Mouse (Mus musculus): ENCODE data around the gene Zmiz1.

Zmiz1 gene

DNA sequence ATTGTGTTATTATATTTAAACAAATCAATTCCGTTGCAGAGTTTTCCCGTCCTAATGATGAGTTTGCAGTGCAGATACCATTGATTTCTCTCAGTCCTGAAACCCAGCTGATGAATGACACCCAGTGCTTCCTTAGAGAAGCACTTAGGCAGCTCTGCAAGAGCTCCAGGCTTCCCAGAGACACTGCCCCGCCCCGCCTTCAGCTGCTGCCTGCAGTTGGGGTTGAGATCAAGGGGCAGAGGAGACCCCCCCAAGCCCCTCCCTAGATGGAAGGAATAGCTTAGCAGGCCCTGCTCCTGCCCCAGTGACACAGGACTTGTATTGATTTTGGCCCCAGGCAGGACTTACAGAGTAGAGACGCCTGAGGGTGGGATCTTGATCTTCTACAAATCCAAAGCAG is 53.0 kb downstream of the Zmiz1 start:
- no peak for DNase-seq (ENCODE audit: low read depth, low spot score)

DNA sequence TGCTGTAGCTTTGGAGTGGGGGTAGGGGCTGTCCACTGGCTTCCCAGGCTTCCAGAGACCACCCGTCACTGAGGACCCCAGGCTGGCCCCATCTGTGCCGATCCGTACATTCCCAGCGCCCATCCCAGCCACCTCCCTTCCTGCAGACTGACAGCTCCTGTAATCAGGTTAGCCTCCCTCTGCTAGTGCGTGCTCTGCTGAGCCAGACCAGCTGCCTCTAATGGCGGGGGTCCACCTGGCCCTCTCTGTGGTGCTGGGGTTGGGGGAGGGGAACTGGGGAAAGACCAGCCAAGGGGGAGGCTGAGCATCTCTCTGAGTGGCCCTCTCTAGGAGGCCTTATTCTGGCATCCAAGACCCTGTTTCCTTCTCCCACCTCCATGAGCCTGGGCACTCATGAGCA is 53.8 kb downstream of the Zmiz1 start:
- no peak for DNase-seq (ENCODE audit: low read depth, low spot score)

DNA sequence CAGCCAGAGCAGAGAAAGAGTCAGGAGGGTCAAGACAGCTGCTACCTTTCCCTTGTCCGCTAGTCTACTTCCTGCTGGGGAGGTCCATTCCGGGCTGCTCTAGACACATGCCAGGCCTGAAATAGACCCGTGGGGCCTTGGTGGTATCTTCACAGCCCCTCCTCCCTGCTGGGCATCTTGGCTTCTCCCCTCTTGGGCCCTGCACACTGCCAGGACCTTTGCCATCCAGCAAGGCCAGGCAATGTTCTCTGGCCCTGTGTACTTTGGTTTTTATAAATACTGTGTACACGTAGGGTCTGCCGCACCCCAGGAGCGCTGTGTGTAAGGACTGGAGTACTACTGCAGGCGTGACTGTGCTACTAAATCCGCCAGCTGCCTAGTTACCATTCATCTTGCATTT is 54.5 kb downstream of the Zmiz1 start:
- DNase-seq (ENCODE audit: low read depth, low spot score), result no peak

DNA sequence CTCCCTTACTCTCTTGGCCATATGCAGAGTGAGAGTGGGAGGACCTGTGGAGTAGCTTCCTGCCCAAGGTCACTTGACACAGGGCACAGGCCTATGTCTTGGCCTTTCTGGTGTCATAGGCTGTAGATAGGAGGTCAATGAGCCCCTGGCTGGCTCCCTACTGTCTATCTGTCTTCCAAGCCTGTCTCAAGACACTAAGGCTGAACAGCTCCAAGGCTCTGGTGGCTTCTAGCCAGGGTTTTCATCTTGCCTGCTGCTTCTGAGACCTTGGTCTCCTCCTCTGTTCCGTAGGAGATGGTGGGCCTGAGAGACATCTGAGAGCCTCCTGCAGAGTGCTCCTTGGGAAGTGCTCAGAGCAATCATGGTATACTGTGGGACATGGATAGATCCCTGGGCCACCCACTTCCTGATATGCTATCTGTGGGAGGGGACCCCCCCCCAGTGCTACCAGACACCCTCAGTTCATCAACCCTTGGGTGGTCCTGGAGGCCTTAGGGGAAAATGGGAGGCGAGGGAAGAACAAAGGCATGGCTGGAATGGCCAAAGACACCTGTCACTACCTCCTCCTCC is 56.0 kb downstream of the Zmiz1 start:
- DNase-seq (ENCODE audit: low read depth, low spot score), result no peak

DNA sequence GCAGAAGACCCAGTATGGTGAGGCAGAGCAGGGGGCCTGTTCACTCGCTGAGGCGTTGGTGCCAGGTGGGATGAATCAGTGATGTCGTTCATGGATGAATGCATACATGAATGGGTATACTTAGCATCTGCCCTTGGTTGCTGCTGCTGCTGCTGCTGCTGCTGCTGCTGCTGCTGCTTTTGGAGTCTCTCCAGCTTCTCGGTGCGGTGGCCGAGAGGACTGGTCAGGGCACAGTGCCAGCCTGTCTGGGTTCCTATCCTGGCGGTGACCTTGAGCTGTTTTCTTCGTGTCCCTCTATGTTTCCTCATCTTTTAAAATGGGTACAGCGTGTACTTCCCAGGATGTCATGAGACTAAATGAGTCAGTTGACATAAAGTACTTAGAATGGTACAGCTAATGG is 56.9 kb downstream of the Zmiz1 start:
- no peak for DNase-seq (ENCODE audit: low read depth, low spot score)

DNA sequence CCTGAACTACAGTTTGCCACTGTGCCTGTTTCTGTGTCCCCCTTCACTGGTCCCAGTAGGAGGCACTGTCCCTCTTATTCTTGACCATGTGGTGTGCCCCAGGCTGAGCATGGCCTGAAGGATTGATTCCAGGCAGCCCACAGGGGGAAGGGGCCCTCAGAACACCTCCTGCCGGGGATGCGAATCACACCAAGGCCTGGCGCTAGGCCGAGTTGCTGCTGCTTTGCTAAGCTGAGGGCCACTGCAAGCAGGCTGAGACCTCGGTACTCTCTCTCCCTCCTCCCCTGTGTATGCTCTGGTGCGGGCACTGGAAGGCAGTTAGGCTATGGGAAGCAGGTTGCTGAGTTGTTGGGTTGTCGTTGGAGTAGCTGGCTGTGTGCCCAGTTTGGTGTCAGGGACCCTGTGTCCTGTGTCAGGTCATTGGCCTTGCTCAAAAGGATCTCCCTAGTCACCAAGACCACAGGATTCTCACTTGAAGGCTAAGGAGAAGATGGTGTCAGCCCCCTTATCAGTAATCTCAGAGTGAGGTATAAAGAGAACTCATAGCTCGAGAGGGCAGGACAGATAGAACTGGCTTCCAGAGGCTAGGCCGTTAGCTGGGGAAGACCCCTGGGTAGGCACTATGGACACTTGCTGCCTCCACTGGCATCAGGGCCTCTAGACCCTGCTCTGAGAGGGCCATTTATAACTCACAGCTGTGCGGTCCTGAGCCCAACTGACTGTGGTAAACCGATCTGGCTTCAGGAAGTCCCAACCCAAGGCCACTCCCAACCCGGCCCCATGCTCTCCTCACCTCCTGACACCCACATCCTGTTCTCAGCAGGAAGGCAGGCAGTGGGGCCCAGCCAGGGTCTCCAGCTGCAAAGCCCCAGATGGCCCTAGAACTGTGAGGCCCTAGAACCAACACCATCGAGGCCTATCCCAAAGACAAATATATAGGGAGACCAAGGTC is 57.9 kb downstream of the Zmiz1 start:
- DNase-seq (ENCODE audit: low read depth, low spot score), result no peak

DNA sequence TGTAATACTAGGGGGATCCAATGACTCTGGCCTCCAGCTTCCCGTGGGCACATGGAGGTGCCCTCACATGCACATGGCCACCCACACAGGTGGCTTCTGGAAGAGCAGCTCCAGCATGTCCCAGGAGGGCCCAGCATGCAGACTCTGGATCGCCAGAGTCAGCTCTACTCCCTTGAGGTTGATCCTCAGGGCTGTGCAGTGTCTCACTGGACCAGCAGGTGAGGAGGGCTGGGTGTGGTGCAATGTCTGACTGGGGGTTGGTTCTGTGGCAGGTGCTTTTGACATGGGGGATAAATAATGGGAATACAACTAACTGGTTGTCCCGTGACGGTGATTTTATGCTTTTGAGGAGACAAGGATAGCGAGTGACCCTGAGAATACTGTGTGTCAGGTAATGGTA is 59.7 kb downstream of the Zmiz1 start:
- DNase-seq (ENCODE audit: low read depth, low spot score), result no peak

DNA sequence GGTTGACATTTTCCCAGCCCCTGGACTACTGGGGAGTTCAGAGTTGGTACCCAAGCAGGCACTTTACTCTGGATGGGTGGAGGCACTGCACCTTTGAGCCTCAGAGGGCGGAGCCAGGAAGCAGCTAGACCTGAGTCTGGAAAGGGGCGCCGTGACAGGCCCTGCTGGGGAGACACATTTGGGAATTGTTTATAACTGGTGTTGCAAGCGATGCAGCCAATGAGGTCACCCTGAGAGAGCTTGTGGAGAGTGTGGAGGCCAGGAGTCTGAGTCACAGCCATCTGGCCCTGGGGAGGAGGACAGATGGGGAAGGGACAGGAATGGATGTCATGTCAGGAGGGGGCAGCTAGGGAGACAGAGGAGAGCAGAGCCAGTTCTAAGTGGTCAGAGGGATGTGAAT is 60.7 kb downstream of the Zmiz1 start:
- DNase-seq (ENCODE audit: low read depth, low spot score), result no peak

DNA sequence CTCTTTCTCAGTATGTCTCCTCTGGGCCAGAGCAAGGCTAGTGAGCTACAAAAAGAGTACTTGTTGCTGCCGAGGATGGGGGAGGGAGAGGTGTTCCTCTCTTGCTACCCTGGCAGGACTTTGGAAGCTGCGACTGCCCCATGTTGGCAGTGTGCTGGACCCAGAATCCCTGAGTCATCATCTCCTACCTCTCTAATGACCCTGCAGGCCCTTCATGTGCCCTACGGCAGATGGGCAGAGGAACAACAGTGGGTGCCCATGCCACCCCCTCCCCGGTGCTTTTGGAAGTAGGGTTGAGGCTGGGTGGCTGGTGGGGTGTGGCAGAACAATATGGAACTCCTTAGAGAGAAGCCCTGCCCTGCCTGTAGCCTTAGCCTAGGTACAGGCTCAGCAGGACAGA is 61.6 kb downstream of the Zmiz1 start:
- DNase-seq (ENCODE audit: low read depth, low spot score), result no peak

DNA sequence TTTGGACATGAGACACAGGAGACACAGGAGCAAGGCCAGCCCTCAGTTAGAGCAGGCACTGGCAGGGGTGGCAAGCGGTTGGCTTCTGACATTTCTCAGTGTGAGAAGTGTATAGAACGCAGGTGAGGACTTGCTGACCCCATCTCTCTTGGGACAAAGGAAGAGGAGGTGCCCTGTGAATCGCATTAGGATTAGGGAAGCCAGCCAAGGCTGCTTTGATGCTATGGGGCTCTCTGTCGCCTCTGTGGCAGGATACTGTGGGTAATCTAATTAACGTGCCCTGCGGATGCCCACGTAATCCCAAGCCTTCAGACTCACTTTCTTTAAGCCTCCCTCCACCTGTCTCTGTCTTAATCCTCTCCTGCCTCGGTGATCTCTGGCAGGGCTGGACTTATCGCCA is 62.0 kb downstream of the Zmiz1 start:
- no peak for DNase-seq (ENCODE audit: low read depth, low spot score)

DNA sequence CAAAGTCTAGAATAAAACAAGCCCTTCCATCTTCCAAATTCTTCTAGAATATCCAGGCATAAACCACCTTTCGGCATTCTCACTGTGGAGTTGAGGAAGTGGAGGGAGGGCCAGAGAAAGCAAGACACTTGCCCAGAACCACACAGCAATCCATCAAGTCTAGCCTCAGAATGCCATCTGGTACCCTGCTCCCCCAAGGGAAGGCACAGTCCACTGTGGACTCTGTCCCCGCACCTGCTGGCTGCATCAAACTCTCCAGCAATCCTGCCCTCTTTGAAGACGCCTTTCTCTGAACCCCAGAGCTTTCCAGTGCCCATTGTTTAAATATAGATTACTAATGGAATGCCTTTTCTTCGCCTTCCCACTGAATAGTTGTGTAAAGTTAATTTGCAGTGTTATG is 62.5 kb downstream of the Zmiz1 start:
- no peak for DNase-seq (ENCODE audit: low read depth, low spot score)

DNA sequence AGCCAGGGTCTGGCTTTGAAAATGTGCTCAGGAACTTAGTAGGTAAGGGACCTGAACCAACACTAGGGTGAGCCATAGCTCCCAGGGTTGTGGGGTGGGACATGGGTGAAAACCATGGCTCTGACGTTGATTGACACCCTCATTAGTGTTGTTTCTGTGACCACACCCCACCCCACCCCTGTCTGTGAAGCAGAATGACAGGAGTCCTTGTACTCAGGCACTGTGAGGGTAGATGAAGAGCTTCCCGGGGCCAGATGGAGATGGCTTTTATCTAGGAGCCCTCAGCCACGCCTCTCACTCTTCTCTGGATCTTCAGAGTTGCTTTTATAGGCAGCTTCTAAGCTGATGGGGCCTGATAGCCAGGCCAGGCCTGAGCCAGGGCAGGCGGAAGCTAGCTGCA is 63.4 kb downstream of the Zmiz1 start:
- no peak for DNase-seq (ENCODE audit: low read depth, low spot score)

DNA sequence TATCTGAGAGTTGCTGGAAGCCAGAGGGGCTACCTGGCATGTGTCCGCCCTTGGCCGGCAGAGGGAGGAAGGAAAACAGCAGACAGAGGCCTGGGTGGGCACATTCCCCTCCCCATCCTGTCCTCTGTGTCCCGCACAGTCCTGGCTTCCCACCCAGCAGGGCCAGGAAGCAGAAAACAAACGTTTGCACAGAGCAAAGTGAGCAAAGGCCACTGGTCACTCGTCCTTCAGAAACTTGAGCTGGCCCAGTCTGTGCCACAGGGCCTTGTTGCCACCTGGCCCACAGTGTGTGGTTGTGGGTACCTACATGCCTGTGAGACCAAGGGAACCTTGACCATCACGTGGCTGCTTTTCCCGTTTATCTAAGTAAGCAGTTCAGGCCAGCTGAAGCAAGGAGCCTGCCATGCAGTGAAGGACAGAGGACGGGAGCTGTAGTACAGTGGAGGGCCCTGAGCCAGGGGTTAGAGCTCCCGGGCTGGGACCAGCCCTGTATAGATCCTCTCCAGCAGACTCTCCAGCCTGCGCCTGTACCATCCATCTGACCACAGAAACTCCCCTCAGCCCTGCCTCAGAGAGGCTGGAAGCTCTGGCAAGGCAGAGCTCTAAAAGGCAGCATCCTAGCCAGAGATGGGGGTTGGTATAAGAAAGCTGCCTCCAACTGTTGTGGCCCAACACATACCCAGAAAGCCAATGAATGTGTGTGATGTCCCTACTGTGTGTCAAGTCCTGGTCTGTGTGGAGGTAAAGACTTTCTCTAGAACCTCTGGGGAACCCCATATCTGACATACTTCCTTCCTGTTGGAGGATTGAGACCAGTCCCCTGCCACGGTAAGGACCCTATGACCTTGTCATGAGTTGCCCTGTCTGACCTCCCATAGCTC is 64.5 kb downstream of the Zmiz1 start:
- DNase-seq (ENCODE audit: low read depth, low spot score), result no peak

DNA sequence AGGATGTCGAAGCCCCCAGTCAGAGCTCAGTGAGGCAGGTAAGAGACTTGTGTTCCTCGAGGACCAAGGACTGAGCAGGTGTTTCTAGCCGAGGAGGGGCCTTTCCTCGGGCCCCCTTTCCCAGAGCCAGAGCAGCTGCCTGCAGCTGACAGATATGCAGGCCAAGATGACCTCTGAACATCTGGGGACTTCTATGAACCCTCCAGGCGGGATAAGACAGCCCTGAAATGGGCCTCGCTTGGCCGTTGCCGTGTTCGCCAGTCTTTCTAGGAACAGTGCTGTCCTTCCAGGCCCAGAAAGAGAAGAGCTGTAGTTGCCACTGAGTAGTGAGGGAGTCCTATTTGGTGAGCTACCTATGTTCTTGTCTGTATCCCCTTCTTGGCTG is 65.1 kb downstream of the Zmiz1 start:
- DNase-seq (ENCODE audit: low read depth, low spot score), result no peak

DNA sequence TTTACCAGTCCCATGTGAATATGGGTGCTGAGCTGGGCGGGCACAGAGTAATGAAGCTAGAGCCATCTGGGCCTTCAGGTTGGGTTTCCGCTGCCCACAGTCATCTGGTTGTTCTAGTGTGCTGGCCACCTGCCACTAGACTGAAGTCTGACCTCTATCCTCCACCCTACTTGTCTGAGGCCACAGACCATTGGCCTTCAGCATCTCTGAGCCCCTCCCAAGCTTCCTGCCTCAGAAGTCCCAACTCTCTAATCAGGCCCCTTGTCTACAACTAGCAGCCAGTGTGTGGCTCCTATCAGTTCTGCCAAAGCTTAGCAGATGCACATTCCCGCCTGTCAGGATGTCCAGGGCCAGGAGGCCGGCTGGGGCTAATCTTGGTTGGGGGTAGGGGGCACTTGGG is 65.9 kb downstream of the Zmiz1 start:
- DNase-seq (ENCODE audit: low read depth, low spot score), result no peak

DNA sequence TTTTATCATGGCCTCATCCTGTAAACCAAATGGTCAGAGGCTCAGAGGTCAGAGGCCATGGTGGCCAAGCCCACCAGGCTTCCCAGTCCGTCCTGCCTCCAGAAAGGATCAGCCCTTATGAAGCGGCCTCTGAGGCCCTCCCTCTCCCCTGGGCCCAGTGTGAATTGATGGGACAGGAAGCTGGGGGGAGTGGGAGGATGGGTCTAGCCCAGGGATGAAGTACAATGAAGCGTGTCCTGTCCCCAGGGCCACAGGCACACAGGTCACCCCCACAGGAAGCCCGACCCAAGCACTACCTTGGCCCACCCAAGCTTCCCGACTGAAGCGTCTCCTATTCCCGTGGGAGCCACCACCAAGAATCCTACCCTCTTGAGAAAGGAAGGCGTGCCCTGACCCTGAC is 66.7 kb downstream of the Zmiz1 start:
- peak; percentile 22 for DNase-seq (ENCODE audit: low read depth, low spot score)

DNA sequence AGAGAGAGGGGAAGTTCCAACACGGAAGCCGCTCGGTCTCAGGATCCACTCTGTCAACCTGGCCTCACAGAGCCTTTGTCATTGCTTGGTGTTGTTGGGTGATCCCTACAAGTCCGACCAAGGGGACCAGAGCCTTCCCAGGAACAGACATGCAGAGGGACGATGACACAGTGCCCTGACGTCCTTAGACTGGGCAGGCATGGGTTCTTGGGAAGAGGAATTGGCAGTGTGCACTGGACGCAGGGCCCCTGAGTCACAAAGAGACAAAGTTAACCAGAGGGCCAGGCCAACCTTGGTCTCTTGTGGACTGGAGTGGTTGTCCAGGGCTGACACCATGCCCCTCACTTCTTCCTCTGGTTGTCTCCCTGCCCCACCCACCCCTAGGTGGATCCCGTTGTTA is 67.9 kb downstream of the Zmiz1 start:
- no peak for DNase-seq (ENCODE audit: low read depth, low spot score)

DNA sequence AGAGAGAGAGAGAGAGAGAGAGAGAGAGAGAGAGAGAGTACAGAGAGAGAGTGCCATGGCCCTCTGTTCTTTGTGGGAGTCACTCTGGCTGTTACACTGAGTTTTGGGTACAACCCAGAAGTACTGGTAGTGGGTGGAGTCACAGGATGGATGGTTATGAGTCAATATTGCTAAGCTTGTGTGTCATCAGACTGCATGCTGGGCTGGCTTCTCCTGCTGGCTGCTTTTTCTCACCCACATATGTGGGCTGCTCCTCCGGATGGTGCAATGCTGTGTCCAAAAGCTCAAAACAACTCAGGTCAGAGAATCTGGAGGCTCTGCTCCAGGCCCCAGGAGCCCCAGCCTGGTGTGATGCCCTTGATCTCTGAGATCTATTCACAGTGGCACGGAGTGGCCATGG is 68.3 kb downstream of the Zmiz1 start:
- no peak for DNase-seq (ENCODE audit: low read depth, low spot score)

DNA sequence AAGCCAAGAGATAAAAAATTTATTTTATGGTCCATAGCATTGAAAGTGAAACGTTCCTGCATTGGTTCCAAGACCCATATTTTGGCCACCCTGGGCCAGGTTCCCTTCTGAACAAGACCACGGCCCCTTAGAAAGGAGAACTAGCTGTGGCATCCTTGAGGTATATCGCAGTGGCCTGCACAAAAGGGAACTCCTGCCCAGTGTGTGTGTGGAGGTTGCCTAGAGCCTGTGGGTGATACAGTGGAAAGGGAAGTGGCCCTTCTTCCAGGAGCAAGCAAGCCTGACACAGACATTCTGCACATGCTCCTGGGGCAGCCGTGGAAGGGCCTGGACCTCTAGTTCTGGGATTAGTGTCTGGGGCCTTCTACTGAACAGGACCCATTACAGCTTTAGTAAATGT is 71.4 kb downstream of the Zmiz1 start:
- DNase-seq (ENCODE audit: low read depth, low spot score), result no peak

DNA sequence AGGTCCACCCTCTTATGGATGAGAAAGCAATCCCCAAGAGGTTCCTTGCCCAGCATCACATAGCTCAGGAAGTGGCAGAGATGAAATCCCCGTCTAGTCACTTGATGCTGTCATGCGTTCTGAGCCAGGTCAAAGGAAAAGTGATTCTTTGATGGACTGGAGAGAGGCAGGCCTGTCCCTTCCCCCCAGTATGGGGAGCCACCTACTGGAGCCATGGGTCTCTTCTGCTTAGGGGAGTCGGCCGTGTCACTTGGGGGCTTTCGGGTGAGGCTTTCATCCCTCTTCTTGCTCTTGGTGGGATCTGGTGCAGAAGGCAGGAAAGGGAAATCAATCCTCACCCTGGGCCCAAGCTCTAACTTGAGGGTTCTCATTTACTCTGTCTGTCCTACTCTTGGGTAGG is 71.8 kb downstream of the Zmiz1 start:
- DNase-seq (ENCODE audit: low read depth, low spot score), result no peak

DNA sequence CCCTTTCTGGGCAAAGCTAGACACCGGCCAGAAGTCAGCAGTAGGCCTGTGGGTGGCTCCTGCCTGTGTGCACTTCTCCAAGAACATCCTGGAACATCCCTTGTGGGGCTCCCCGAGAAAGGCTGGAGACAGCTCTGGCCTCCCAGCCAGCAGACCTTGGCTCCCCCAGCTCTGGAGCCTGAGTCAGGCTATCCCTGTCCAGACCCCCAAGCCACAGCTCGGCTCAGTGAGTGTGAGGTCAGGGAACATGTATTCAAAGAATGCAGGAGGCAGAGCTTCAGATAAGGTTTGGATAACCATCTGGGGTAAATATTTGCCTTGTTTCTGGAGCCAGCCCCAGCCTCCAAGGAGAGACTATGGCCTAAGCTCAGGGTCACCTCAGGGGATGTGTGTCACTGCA is 74.0 kb downstream of the Zmiz1 start:
- no peak for DNase-seq (ENCODE audit: low read depth, low spot score)

DNA sequence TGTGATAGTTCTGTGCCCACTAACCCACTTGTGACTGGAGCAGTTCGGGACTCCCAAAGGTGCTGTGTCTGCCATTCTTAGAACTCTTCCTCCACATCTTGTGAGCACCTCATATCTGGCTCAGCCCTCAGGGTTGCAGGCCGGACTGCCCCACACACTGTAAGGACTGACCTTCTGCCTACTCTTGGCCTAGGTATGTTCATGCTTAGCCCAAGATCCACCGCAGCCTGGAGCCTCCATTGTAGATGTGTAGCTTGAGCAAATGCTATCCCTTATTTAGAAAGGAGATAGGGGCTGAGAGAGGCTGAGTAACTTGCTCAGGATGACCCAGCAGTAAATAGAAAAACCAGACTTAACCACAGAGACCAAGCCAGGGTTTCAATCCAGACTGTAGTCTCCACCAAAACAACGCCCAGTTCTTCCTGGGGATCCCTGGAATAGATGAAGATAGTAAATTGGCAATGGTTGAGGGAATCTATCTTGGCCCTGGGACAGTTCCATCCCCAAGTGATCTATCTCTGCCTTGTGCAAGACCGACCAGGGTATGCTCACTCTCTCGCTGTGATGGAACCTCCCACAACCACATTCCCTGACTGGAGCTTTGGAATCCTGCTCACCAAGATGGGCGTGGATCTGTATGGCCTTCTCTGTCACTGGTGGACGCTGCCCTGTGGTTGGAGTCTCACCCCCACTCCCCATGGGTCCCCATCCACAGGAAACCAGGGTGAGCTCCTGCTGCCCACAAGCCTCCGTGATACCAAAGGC is 74.8 kb downstream of the Zmiz1 start:
- no peak for DNase-seq (ENCODE audit: low read depth, low spot score)

Data from mesoderm, embryonic 11.5 days (tissue).